Mouse (Mus musculus): ENCODE data around the gene Tcf19.
A peak's percentile ranks its signal among the peaks of the same experiment; 100 is the strongest.
"Not testable (repeated sequence)": the region's sequence is repeated elsewhere in the genome, so short reads cannot be mapped to it uniquely, and the experiment has no call there.

Gene Tcf19

DNA sequence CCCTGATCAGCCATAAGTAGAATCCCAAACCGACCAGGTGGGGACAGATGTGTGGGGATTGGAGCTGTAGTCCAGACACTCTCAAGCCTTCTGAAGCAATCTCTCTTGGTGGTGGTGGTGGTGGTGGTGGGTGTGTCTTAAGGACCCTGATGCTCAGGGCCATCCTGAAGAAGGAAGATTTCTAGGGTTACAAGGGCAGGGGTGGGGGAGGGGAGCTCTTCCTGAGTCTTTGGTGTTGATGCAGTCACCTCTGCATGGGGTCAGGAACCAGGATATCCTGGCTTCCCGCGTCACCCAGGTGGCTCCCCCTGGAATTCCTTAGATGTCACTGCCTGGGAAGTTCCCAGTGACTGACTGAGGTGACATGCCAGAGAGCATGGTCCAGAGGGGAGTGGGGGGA, 15.7 kb upstream of the Tcf19 start:
- no peak for DNase-seq (ENCODE audit: low read depth)

DNA sequence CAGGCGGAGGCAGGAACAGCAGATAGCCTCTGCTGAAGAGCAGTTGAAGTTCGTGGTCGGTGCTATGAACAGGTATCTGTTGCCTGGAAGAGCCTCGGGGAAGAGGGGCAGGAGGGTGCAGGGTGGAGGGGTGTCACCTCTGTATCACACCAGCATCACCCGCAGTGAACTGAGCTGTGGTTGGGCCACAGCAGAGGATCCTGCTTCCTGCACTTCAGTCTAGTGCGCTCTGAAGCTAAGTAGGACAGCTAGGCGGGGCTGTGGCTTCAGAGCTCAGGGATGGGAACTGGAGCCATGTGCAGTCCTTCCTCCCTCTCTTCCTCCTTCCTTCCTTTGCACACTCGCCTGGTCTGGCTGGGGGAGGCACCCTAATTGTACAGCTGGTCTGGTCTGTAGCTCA, 10.0 kb upstream of the Tcf19 start:
- no peak for DNase-seq (ENCODE audit: low read depth)

DNA sequence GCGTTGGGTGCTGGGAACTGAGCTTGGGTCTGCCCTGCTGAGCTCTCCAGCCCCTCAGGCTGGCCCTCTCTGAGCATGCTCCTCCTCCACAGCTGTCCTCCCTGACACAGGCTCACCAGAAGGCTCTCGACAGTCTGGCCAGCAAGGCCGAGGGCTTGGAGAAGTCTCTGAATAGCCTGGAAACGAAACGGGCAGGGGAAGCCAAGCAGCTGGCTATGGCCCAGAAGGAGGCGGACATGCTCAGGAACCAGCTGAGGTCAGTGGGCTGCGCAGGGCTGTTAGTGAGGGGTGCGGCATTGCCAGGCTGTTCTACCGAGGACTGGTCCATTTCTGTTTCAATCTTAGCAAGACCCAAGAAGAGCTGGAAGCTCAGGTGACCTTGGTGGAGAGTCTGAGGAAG, 7.7 kb upstream of the Tcf19 start:
- DNase-seq (ENCODE audit: low read depth) = no peak

DNA sequence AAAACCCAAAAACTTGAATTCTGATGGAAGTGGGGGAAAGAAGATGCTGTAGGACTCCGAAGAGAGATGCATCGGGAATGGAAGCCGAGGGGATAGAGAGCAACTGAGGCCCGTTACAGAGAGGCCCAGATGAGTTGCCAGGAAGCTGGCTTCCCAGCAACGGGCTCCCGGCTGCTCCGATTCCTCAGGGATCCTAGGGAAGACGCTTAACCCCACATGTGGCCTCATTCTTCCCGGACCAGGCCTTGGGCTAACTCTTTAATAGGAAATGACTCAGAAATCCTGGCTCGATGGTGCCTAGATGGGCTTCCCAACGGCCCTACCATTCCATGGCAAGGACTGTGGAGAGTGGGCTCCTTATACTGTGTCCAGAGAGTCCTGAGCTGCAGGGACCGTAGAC, 902 bp upstream of the Tcf19 start:
- DNase-seq (ENCODE audit: low read depth) = no peak

DNA sequence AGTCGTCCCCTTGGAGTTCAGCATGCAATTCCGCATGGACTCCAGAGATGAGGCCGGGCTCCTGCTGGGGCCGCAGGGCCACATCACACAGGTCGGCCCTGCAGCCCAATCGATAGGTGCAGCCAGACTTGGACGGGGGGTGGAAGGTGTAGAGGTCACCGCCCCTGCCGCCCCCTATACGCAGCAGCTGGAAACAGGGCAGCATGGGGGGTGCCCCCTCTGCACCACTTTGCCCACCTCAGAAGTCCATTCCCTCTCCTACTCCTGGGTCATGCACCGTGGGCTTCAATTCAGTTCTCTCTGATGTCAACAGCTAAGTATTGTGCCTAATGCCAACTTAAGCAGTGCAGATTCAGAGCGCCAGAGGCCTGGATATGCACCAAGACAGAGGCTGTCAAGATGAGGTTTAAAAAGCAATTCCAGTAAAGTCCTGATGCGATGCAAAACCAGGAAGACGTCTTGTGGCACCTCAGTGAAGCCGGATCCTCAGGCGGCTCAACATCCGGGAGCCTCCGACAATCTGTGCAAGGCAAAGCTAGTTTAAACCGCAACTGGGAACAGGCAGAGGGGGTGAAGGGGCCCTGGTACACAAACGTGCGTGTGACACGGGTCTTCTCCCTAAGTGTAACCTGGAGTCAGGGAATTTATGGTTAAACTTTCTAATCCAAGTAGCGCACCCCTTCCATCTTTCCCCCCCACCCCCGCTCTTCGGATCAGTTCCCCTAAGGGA, 548 bp downstream of the Tcf19 start:
- peak; percentile 73 for DNase-seq (ENCODE audit: low read depth)

DNA sequence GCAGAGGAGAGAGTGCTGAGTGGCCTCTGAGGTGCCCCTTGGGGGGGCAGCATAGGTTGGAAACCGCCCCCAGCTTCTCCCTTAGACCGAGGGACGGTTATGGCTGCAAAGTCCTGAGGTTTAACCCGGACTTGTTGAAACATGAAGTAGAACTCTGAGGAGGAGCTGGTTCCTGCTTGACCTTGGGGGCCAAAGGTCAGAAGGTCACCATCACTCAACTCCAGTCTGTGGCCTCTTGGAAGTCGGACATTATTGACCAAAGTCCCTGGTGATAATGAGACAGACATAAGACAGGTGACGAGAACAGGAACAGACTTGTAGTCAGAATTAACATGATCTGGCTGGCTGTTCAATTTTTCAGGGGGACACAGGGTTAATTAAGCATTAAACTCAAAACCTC, 1.9 kb downstream of the Tcf19 start:
- no peak for DNase-seq (ENCODE audit: low read depth)

DNA sequence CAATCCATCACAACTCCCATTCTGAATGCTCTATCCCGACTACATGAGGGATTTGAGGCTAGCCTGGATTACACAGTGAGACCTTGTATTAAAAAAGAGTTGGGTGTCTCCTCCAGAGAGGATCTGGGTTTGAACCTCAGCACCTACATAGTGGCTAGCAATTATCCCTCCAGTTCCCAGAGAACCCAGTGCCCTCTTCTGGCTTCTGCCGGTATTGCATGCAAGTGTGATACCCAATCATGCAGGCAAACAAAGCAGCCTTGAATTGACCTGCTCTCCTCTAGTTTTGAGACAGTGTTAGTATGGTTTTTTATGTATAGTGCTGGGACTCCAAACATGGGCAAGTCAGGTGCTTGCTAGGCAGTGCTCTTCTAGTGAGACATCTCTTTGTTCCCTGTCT, 2.7 kb downstream of the Tcf19 start:
- peak; percentile 90 for DNase-seq (ENCODE audit: low read depth)

DNA sequence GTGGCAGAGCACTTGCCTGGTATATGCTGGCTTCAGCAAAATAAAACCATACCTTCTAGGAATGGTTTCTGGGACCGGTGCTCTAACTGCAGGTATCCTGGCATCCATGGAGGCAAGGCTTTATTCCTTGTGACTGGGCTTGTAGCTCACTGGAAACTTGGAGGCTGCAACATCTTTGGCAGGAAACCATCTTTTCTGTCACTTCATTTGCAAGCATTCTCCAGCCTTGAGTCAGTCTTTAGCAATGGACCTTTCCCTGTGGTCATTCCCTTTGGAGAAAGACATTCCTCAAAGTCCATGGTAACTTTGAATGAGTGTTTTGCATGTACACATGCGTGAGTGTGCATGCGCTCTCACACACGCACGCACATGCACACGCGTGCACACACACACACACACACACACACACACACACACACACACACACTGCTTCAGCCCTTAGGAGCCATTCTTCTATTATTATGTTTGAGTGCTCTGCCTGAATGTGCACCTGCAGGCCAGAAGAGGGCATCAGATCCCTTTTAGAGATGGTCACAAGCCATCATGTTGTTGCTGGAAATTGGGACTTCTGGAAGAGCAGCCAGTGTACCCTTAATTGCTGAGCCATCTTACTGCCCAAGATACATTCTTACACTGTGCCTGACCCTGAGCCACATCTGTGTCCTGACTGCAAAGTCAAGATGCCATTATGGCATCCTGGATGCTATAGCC, 3.6 kb downstream of the Tcf19 start:
- peak; percentile 46 for DNase-seq (ENCODE audit: low read depth)

DNA sequence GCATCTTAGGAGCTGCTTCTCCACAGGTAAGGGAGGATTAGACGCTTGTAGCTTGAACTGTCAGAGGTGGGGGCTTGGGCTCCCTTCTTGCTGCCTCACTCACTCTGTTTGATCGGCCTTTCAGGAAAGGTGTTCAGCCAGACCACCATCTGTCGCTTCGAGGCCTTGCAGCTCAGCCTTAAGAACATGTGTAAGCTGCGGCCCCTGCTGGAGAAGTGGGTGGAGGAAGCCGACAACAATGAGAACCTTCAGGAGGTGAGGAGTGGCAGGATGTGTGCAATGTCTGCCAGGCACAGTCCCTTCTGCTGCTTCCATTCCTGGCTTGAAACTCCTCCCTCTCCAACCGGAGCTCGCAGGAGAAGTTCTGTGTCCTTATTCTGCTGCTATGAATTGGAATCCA, 7.3 kb downstream of the Tcf19 start:
- peak; percentile 72 for DNase-seq (ENCODE audit: low read depth)

DNA sequence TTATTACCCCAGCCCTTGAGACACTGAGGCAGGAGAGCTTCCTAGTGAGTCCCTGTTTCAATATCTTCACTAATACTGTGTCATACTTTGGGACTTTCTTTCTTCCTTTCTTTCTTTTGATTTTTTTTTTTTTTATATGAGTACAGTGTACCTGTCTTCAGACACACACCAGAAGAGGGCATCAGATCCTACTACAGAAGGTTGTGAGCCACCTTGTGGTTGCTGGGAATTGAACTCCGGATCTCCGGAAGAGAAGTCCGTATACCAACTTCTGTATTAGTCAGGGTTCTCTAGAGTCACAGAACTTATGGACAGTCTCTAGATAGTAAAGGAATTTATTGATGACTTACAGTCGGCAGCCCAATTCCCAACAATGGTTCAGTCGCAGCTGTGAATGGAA, 8.3 kb downstream of the Tcf19 start:
- DNase-seq (ENCODE audit: low read depth) = not testable (repeated sequence)

DNA sequence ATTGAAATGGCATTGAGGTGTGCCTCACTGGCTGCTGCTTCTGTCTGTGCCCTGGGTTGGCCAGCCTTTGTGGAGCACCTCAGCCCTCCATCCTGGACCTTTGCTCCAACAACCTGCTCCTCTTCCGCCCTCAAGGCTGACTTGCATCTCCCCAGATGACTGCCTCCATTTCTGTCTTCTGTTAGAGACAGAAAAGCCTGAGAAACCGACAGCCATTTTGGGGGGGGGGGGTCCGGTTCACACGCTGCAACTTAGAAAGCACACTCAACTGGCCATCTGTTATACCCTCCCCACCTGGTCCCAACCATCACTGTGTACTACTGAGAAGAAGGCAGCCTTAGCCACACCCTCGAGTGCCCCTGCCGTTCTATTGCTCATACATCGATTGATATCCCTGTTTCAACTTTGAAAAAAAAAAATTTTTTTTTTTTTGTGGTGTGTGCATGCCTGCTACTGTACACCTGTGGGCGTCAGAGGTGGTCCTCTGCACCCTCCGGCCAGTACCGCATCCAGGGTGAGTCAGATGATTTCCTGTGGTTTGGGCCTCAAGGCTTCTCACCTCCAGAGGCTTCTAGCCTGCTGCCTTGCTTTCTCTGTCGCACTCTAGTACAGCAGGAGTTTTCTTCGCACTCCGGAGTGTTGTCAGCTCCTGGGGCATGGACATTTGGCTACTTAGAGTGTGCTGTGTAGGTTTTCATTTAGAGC, 8.9 kb downstream of the Tcf19 start:
- peak; percentile 52 for DNase-seq (ENCODE audit: low read depth)

DNA sequence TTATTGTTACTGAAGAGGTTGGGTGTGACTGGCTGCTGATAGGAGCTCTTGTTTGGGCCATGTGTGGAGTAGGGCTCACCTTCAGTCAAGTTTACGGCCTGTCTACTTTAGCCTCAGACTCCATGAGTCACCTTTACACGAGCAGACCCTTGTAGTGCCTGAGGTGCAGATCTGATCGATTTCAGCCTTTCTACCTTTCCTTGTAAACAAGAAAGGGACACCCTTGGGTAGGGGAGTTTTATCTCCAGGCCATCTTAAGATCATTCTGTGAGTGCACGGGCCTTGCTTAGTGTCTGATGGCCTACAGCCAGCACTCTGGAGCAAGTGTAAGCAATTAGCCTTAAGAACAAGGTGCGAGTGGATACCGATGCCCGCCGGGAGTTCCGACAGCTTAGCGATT, 9.7 kb downstream of the Tcf19 start:
- DNase-seq (ENCODE audit: low read depth) = no peak

DNA sequence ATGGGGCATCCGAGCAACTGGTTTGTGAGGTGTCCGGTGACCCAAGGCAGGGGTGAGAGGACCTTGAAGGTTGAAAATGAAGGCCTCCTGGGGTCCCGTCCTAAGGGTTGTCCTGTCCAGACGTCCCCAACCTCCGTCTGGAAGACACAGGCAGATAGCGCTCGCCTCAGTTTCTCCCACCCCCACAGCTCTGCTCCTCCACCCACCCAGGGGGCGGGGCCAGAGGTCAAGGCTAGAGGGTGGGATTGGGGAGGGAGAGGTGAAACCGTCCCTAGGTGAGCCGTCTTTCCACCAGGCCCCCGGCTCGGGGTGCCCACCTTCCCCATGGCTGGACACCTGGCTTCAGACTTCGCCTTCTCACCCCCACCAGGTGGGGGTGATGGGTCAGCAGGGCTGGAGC, 10.8 kb downstream of the Tcf19 start, which contains the start of gene Pou5f1:
Gene Pou5f1, plus strand, starts transcription at position 243 of the 400 bp plus-strand sequence.
- no peak for DNase-seq (ENCODE audit: low read depth)

DNA sequence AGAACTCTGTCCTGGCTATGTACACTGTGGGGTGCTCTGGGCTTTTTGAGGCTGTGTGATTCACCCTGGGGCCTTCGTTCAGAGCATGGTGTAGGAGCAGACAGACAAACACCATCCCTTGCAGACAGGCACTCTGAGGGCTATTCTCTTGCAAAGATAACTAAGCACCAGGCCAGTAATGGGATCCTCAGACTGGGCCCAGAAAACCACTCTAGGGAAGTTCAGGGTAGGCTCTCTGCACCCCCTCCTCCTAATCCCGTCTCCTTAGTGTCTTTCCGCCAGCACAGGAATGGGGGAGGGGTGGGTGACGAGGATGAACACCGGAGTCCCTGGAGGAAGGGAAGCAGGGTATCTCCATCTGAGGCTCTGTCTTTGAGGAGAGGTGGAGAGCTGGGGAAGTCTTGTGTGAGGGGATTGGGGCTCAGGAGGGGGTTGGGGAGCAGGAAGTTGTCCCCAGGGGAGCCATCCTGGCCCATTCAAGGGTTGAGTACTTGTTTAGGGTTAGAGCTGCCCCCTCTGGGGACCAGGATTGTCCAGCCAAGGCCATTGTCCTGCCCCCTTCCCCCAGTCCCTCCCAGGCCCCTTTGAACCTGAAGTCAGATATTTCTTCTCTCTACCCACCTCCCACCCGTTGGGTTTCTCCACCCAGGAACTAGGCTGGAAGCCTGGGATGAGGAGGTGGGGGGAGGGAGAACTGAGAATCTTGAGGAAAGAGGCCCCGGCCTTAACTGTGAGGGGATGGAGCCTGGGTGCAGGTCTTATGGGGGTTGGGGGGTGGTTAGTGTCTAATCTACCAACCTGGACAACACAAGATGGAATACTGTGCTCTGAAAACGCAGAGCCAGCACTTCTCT, 11.8 kb downstream of the Tcf19 start:
- DNase-seq (ENCODE audit: low read depth) = no peak

DNA sequence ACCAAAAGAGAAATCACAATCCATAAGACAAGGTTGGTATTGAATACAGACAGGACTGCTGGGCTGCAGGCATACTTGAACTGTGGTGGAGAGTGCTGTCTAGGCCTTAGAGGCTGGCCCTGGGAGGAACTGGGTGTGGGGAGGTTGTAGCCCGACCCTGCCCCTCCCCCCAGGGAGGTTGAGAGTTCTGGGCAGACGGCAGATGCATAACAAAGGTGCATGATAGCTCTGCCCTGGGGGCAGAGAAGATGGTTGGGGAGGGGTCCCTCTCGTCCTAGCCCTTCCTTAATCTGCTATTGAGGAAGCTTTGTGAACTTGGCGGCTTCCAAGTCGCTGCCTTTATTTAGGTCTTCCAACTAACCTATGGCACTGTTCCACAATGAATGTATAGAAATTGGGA, 12.8 kb downstream of the Tcf19 start:
- DNase-seq (ENCODE audit: low read depth) = no peak

DNA sequence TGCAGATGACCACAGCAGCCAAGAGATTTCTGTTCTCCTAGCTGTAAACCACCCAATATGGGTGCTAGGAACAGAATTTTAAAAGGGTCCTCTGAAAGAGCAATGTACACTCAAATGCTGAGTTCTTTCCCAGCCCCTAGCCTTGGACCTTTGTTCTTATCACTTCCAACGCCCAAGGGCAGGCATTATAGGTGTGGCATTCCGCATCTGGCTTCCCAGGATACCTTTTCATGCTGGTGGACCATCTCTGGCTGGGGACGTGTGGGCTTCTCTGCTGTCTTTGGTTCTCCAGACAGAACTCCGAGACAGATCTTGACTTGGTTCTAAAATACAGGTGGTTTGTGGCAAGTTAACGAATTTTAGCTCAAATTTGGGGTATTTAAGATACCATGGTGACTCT, 13.9 kb downstream of the Tcf19 start:
- no peak for DNase-seq (ENCODE audit: low read depth)

DNA sequence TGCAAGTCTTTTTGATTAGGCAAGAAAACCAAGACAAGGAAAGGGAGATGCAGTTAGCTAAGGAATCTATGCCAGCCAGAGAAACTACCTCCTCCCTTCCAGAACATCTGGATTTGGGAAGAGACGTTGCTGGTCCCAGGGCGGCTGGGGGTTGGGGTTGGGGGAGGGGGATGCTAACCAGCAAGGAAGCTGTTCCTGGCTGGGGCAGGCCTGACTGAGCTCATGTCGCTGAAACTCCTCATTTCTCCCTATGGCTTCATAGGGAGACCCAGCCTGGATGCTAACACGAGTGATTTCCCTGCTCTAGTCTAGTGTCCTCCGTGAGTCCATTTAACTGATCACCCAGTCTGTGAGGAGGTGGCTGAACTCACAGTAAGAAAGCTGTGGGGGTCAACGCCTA, 14.4 kb downstream of the Tcf19 start:
- DNase-seq (ENCODE audit: low read depth) = no peak

DNA sequence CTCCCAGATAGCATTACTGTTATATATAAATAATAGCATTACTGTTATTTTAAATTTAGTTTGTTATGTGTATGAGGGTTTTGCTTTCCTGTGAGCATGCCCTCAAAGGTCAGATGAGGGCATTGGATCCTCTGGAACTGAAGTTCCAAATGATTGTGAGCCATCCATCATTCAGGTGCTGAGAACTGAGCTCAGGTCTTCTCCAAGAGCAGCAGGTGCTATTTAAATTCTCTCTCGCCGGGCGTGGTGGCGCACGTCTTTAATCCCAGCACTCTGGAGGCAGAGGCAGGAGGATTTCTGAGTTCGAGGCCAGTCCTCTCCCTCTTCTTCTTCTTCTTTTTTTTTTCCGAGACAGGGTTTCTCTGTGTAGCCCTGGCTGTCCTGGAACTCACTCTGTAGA, 19.5 kb downstream of the Tcf19 start:
- no peak for DNase-seq (ENCODE audit: low read depth)

DNA sequence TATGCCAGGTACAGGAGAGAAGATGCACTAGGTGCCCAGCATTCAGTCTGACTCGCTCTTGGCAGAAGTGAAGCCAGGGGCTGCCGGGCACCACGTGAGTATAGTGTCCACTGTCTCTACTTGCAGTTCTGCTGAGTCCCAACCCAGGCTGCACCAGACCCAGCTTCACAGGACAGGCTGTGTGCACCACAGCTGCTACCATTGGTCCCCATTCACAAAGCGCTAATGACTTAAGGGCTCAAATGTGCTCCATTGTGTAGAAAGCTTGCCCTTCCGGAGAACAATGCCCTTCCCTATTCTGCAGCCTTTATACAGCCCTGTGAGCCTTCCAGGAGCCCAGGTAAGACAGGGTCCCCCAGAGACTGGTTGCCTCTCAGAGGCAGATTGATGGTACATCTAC, 26.3 kb downstream of the Tcf19 start:
- no peak for DNase-seq (ENCODE audit: low read depth)

DNA sequence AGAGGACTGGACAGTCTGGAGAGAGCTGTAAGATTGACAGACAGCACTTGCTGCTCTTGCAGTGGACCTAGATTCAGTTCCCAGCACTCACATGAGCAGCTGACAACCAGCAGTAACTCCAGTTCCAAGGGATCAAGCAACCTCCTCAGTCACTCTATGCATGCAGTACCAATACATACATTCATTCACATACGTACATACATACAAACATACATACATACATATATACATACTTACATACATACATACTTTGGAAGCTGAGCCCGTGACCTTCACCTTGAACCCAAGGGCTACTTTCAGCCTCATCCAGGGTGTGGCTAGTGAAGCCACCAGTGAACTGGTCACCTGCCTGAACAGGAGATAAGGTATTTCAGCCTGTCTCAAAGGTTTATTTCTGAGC, 28.6 kb downstream of the Tcf19 start:
- DNase-seq (ENCODE audit: low read depth) = no peak

DNA sequence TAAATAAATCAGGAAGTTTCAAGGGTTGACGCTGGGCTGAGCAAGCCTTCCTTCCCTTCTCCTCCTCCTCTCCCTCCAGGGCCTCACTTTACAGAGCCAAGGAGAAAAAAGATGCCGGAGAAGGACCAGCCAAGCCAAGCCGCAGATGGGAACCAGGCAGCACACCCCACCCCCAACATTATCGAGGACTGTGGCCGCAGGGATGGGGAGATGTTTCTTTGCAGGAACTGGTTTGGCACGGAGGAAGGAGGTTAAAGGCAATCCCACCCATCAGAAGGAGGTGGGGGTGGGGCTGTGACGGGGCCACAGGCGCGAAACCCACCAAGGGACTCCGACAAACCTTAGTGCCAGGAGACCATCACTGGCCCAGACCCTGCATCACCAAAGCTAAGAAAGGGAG, 29.9 kb downstream of the Tcf19 start:
- no peak for DNase-seq (ENCODE audit: low read depth)

DNA sequence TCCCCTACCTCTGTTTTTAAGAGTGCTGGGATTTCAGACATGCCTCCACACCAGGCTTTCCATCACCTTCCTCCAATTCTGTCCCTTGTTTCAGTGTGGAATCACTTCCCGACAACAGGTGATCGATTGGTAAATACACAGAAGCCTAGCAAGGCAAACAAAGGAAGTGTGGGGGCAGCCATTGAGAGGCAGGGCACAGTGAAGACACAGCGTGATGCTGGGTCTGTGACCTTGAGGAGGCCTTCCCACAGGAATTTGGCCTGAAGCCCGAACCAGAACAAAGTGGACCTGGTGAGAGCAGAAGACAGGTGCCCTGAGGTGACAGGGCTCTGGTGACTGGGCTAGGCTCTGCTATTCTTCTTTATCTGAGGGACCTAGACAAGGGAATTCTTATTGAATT, 30.9 kb downstream of the Tcf19 start:
- no peak for DNase-seq (ENCODE audit: low read depth)
